ENCODE assay signal across 23 mouse cellular contexts in genomic region chr2:52862760-52863124, GRCm38 (mm10).
"Had no signal": no experiment of that assay in that cellular context is flagged by ENCODE, and none has a peak within 500 bp of the region (broad histone marks: within the 10 kb centered on the region; RNA-seq: fewer than 3 reads in every experiment).

No protein-coding gene starts in this region.

- ATAC-seq: hindbrain, postnatal 0 days; intestine, embryonic 16.5 days; liver, embryonic 12.5 days had no signal

- H3K36me3 ChIP-seq: heart, embryonic 13.5 days; heart, embryonic 15.5 days; liver, embryonic 12.5 days had no signal

- H3K4me3 ChIP-seq: heart, adult 2 months; heart, embryonic 13.5 days; heart, embryonic 15.5 days; hindbrain, embryonic 12.5 days; hindbrain, embryonic 15.5 days; limb, embryonic 13.5 days; limb, embryonic 15.5 days; liver, embryonic 12.5 days had no signal

- H3K27me3 ChIP-seq: hindbrain, embryonic 12.5 days; hindbrain, embryonic 15.5 days; limb, embryonic 13.5 days; limb, embryonic 15.5 days had no signal

- H3K9me3 ChIP-seq: heart, embryonic 13.5 days; heart, embryonic 15.5 days; hindbrain, embryonic 12.5 days; hindbrain, embryonic 15.5 days; limb, embryonic 15.5 days; liver, embryonic 12.5 days had no signal

- H3K27ac ChIP-seq: heart, adult 2 months; heart, embryonic 13.5 days; heart, embryonic 15.5 days; hindbrain, embryonic 12.5 days; hindbrain, embryonic 15.5 days; hindbrain, postnatal 0 days; limb, embryonic 13.5 days; limb, embryonic 15.5 days; liver, embryonic 12.5 days; liver, embryonic 14.5 days had no signal

- DNase-seq: gastrocnemius, postnatal 14 days; gastrocnemius, postnatal 36 days; heart, adult 2 months; heart, postnatal 14 days; heart, postnatal 36 days; kidney, adult 11 months; kidney, adult 8-10 months; kidney, postnatal 10 days; kidney, postnatal 36 days; layer of hippocampus, adult 9-11 months; layer of hippocampus, postnatal 36 days; left cerebral cortex, postnatal 4 days had no signal

- H3K4me2 ChIP-seq: heart, embryonic 11.5 days; heart, embryonic 13.5 days; heart, embryonic 15.5 days; hindbrain, embryonic 12.5 days; hindbrain, embryonic 15.5 days; limb, embryonic 13.5 days; limb, embryonic 15.5 days; liver, embryonic 12.5 days had no signal

- H3K9ac ChIP-seq: heart, embryonic 13.5 days; heart, embryonic 15.5 days; hindbrain, embryonic 12.5 days; hindbrain, embryonic 15.5 days; limb, embryonic 13.5 days; limb, embryonic 15.5 days; liver, embryonic 12.5 days; liver, embryonic 14.5 days had no signal
